Mouse (Mus musculus) kidney, adult 2 months (tissue): ENCODE measurements around the gene Kalrn.

Experiments used
- CTCF ChIP-seq: fragments of 200-500 bp; conservative IDR thresholded peaks from 2 replicates; pipeline ENCODE4 v1.5.1; 2011; ENCODE audit warnings: low read depth, mild to moderate bottlenecking, control low read depth, low read length, moderate library complexity, mixed read lengths; ENCODE audit not compliant: insufficient read depth, insufficient read length
- POLR2A ChIP-seq: fragments of 200-500 bp; IDR thresholded peaks from one replicate; pipeline ENCODE4 v1.6.1; 2011; ENCODE audit warnings: low read depth, low read length, control low read depth

- 0 out of 2 replicates have a peak, but pooled peaks have one; percentile 10 for TF ChIP-seq CTCF
- TF ChIP-seq POLR2A: no peak
Observed at GRCm38 (mm10) chr16:33950386-33950785, 622.9 kb downstream of the Kalrn start.
